Mouse (Mus musculus) c-Kit-positive CD71-negative TER-119-negative erythroid progenitor cells, embryonic 14.5 days (primary cell): ENCODE results near the gene Sec14l5.

Experiments used
- DNase-seq: peaks from one replicate; pipeline ENCODE4 v3.0.0-alpha.2; 2013; ENCODE audit warnings: low read depth

The Sec14l5 gene

GRCm38 (mm10) chr16:5153299-5154026 is 6.6 kb downstream of the Sec14l5 start:
- DNase-seq: no peak

GRCm38 (mm10) chr16:5155014-5155413 is 8.1 kb downstream of the Sec14l5 start:
- DNase-seq: no peak

GRCm38 (mm10) chr16:5156495-5156894 is 9.6 kb downstream of the Sec14l5 start:
- no peak for DNase-seq

GRCm38 (mm10) chr16:5157113-5157512 is 10.2 kb downstream of the Sec14l5 start:
- no peak for DNase-seq

- DNase-seq: no peak
These were observed 12.3 kb downstream of the Sec14l5 start for GRCm38 (mm10) chr16:5159248-5159647.

- no peak for DNase-seq
These were observed 17.4 kb downstream of the Sec14l5 start for GRCm38 (mm10) chr16:5164327-5164726.

GRCm38 (mm10) chr16:5168038-5168437 is 21.1 kb downstream of the Sec14l5 start:
- DNase-seq: no peak

GRCm38 (mm10) chr16:5168829-5169228 is 21.9 kb downstream of the Sec14l5 start:
- no peak for DNase-seq

- no peak for DNase-seq
These were observed 25.7 kb downstream of the Sec14l5 start for GRCm38 (mm10) chr16:5172636-5173035.

- no peak for DNase-seq
These were observed 36.5 kb downstream of the Sec14l5 start for GRCm38 (mm10) chr16:5183310-5183975.

- DNase-seq: no peak
These were observed 37.2 kb downstream of the Sec14l5 start for GRCm38 (mm10) chr16:5184101-5184500.

- no peak for DNase-seq
These were observed 38.0 kb downstream of the Sec14l5 start for GRCm38 (mm10) chr16:5184956-5185355.

GRCm38 (mm10) chr16:5185691-5186090 is 38.8 kb downstream of the Sec14l5 start:
- DNase-seq: no peak

- DNase-seq: no peak
These were observed 39.3 kb downstream of the Sec14l5 start for GRCm38 (mm10) chr16:5186234-5186633.

- peak; percentile 70 for DNase-seq
These were observed 48.2 kb downstream of the Sec14l5 start for GRCm38 (mm10) chr16:5195080-5195479.

GRCm38 (mm10) chr16:5202681-5203080 is 55.8 kb downstream of the Sec14l5 start:
- peak; percentile 53 for DNase-seq

- DNase-seq: peak; percentile 13
These were observed 56.3 kb downstream of the Sec14l5 start for GRCm38 (mm10) chr16:5203200-5203599.

GRCm38 (mm10) chr16:5203668-5204433 is 56.9 kb downstream of the Sec14l5 start, which contains the start of gene Nagpa:
Gene Nagpa, minus strand, starts transcription at chr16:5204012.
- DNase-seq: peak; percentile 70

GRCm38 (mm10) chr16:5205431-5205970 is 58.6 kb downstream of the Sec14l5 start:
- DNase-seq: no peak

GRCm38 (mm10) chr16:5206051-5206450 is 59.1 kb downstream of the Sec14l5 start:
- no peak for DNase-seq

GRCm38 (mm10) chr16:5210365-5210764 is 63.5 kb downstream of the Sec14l5 start:
- DNase-seq: peak; percentile 13

GRCm38 (mm10) chr16:5212150-5212549 is 65.2 kb downstream of the Sec14l5 start:
- DNase-seq: no peak
